Mouse (Mus musculus): ENCODE data around the gene Cbx7. TPM values are rescaled to one million over a fixed set of nuclear protein-coding genes. Genes with fewer than 3 reads are reported as not detected.
A peak's percentile ranks its signal among the peaks of the same experiment; 100 is the strongest.
"Not testable (repeated sequence)": the region's sequence is repeated elsewhere in the genome, so short reads cannot be mapped to it uniquely, and the experiment has no call there.

Cbx7 gene
- polyA plus RNA-seq, 1 experiment from 2014 or later = 5.0 TPM

DNA sequence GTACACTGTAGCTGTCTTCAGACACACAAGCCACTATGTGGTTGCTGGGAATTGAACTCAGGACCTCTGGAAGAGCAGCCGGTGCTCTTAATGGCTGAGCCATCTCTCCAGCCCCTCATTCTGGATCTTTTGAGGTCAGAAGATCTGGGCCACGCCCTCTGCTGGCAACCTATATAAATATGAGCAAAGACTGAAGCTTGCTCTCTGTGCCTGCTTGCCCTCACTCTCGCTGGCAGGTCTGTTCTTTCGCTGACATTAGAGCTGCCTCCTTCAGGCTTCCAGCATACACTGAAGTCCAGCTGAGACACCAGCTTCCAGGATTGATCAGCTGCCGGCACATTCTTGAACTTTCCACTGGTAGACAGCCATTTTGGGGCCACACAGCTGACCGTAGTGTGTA lies 23.2 kb downstream of the Cbx7 start:
- Histone ChIP-seq H3K27ac (ENCODE audit: low read depth, low read length) (no peak overlapping the region), H3K9ac (replicated peaks; ENCODE audit: low read depth, low read length) (no peak overlapping the region), H3K36me3 (ENCODE audit: control insufficient read depth, insufficient read depth, low read length) (no peaks in the 10 kb centered on the region), H3K27me3 (ENCODE audit: control insufficient read depth, insufficient read depth, low read length) (no peaks in the 10 kb centered on the region), H3K4me1 (ENCODE audit: control insufficient read depth, insufficient read depth, low read length) (peaks cover 15% of the 10 kb centered on the region), H3K4me3 (ENCODE audit: low read depth, low read length) (no peak overlapping the region), H3K9me3 (ENCODE audit: control insufficient read depth, low read length) (no peaks in the 10 kb centered on the region), H3K4me2 (ENCODE audit: low read depth, low read length) (no peak overlapping the region)
- no peak for ATAC-seq (ENCODE audit: low read depth)
- WGBS = 79% methylated on average over 6 of the region's 6 CpGs

- WGBS = 64% methylated on average over 9 of the region's 9 CpGs
- Histone ChIP-seq H3K27me3 (ENCODE audit: control insufficient read depth, insufficient read depth, low read length) (no peaks in the 10 kb centered on the region), H3K9me3 (ENCODE audit: control insufficient read depth, low read length) (no peaks in the 10 kb centered on the region), H3K36me3 (ENCODE audit: control insufficient read depth, insufficient read depth, low read length) (no peaks in the 10 kb centered on the region), H3K4me2 (ENCODE audit: low read depth, low read length) (no peak overlapping the region), H3K9ac (replicated peaks; ENCODE audit: low read depth, low read length) (no peak overlapping the region), H3K4me3 (ENCODE audit: low read depth, low read length) (no peak overlapping the region), H3K27ac (ENCODE audit: low read depth, low read length) (no peak overlapping the region), H3K4me1 (ENCODE audit: control insufficient read depth, insufficient read depth, low read length) (peaks cover 15% of the 10 kb centered on the region)
- no peak for ATAC-seq (ENCODE audit: low read depth)
Measured at GRCm38 (mm10) chr15:79946790-79947189, 24.1 kb downstream of the Cbx7 start.

DNA sequence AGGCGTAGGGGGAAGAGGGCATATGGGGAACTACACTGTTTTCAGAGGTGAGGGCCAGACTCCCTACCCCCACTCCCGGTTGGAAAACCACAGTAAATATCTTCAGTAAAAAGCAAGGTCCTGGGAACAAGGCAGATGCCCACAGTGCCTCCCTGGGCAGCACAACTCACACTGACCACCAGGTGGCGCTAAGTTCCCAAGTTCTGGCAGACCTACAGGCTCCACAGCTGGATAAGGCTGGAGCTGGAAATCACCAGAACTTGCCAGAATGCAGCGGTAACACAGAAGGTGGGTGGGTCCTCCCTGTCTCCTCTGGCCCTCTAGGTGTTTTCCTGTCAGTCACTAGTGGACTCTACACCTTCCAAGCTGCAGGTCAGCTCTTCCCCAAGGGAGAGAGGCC lies 24.9 kb downstream of the Cbx7 start:
- Histone ChIP-seq H3K27me3 (ENCODE audit: control insufficient read depth, insufficient read depth, low read length) (no peaks in the 10 kb centered on the region), H3K4me3 (ENCODE audit: low read depth, low read length) (no peak overlapping the region), H3K9ac (replicated peaks; ENCODE audit: low read depth, low read length) (no peak overlapping the region), H3K27ac (ENCODE audit: low read depth, low read length) (no peak overlapping the region), H3K9me3 (ENCODE audit: control insufficient read depth, low read length) (no peaks in the 10 kb centered on the region), H3K4me1 (ENCODE audit: control insufficient read depth, insufficient read depth, low read length) (peaks cover 10% of the 10 kb centered on the region), H3K4me2 (ENCODE audit: low read depth, low read length) (no peak overlapping the region), H3K36me3 (ENCODE audit: control insufficient read depth, insufficient read depth, low read length) (no peaks in the 10 kb centered on the region)
- ATAC-seq (ENCODE audit: low read depth) = peak; percentile 82; the same call in 1 of the 2 replicates
- WGBS = 14% methylated on average over 4 of the region's 4 CpGs

- 90% methylated on average over 5 of the region's 5 CpGs for WGBS
- peaks cover 6% of the 10 kb centered on the region for H3K4me1 ChIP-seq (ENCODE audit: control insufficient read depth, insufficient read depth, low read length)
- no peak overlapping the region for H3K27ac ChIP-seq (ENCODE audit: low read depth, low read length)
- H3K9ac ChIP-seq (replicated peaks; ENCODE audit: low read depth, low read length) = no peak overlapping the region
- H3K36me3 ChIP-seq (ENCODE audit: control insufficient read depth, insufficient read depth, low read length) = no peaks in the 10 kb centered on the region
- no peaks in the 10 kb centered on the region for H3K27me3 ChIP-seq (ENCODE audit: control insufficient read depth, insufficient read depth, low read length)
- H3K4me3 ChIP-seq (ENCODE audit: low read depth, low read length) = no peak overlapping the region
- H3K4me2 ChIP-seq (ENCODE audit: low read depth, low read length) = no peak overlapping the region
- ATAC-seq (ENCODE audit: low read depth) = no peak
- no peaks in the 10 kb centered on the region for H3K9me3 ChIP-seq (ENCODE audit: control insufficient read depth, low read length)
Measured at GRCm38 (mm10) chr15:79944948-79945347, 26.0 kb downstream of the Cbx7 start.

- Histone ChIP-seq H3K27me3 (ENCODE audit: control insufficient read depth, insufficient read depth, low read length) (no peaks in the 10 kb centered on the region), H3K4me2 (ENCODE audit: low read depth, low read length) (no peak overlapping the region), H3K4me3 (ENCODE audit: low read depth, low read length) (no peak overlapping the region), H3K36me3 (ENCODE audit: control insufficient read depth, insufficient read depth, low read length) (no peaks in the 10 kb centered on the region), H3K9ac (replicated peaks; ENCODE audit: low read depth, low read length) (no peak overlapping the region), H3K27ac (ENCODE audit: low read depth, low read length) (no peak overlapping the region), H3K4me1 (ENCODE audit: control insufficient read depth, insufficient read depth, low read length) (no peaks in the 10 kb centered on the region), H3K9me3 (ENCODE audit: control insufficient read depth, low read length) (no peaks in the 10 kb centered on the region)
- WGBS = 82% methylated on average over 3 of the region's 3 CpGs
- ATAC-seq (ENCODE audit: low read depth) = no peak
Measured at GRCm38 (mm10) chr15:79943584-79943983, 27.3 kb downstream of the Cbx7 start.

GRCm38 (mm10) chr15:79942541-79942940 lies 28.4 kb downstream of the Cbx7 start:
- no peak overlapping the region for H3K4me3 ChIP-seq (ENCODE audit: low read depth, low read length)
- H3K4me2 ChIP-seq (ENCODE audit: low read depth, low read length) = no peak overlapping the region
- 60% methylated on average over 6 of the region's 6 CpGs for WGBS
- H3K27me3 ChIP-seq (ENCODE audit: control insufficient read depth, insufficient read depth, low read length) = no peaks in the 10 kb centered on the region
- H3K4me1 ChIP-seq (ENCODE audit: control insufficient read depth, insufficient read depth, low read length) = no peaks in the 10 kb centered on the region
- no peak overlapping the region for H3K9ac ChIP-seq (replicated peaks; ENCODE audit: low read depth, low read length)
- H3K9me3 ChIP-seq (ENCODE audit: control insufficient read depth, low read length) = no peaks in the 10 kb centered on the region
- no peaks in the 10 kb centered on the region for H3K36me3 ChIP-seq (ENCODE audit: control insufficient read depth, insufficient read depth, low read length)
- H3K27ac ChIP-seq (ENCODE audit: low read depth, low read length) = no peak overlapping the region
- no peak for ATAC-seq (ENCODE audit: low read depth)

GRCm38 (mm10) chr15:79940932-79941331 lies 30.0 kb downstream of the Cbx7 start:
- 27% methylated on average over 8 of the region's 8 CpGs for WGBS
- Histone ChIP-seq H3K4me2 (ENCODE audit: low read depth, low read length) (no peak overlapping the region), H3K27ac (ENCODE audit: low read depth, low read length) (no peak overlapping the region), H3K4me1 (ENCODE audit: control insufficient read depth, insufficient read depth, low read length) (no peaks in the 10 kb centered on the region), H3K36me3 (ENCODE audit: control insufficient read depth, insufficient read depth, low read length) (no peaks in the 10 kb centered on the region), H3K4me3 (ENCODE audit: low read depth, low read length) (no peak overlapping the region), H3K9me3 (ENCODE audit: control insufficient read depth, low read length) (no peaks in the 10 kb centered on the region), H3K27me3 (ENCODE audit: control insufficient read depth, insufficient read depth, low read length) (no peaks in the 10 kb centered on the region), H3K9ac (replicated peaks; ENCODE audit: low read depth, low read length) (no peak overlapping the region)
- no peak for ATAC-seq (ENCODE audit: low read depth)

DNA sequence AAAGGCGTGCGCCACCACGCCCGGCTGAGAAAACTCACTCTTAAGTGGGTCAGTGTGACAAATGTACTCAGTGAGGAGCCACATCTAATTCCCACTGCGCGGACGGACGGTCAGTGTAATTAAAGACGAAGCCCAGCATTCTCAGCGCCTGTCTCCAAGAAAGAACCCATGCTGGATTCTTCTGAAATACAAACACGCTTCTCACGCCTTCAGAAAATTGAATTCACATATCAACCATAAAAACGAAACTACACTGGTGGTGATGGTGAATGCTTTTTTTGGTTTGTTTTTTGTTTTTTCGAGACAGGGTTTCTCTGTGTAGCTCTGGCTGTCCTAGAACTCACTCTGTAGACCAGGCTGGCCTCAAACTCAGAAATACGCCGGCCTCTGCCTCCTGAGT lies 31.0 kb downstream of the Cbx7 start:
- Histone ChIP-seq H3K4me2 (ENCODE audit: low read depth, low read length) (no peak overlapping the region), H3K27ac (ENCODE audit: low read depth, low read length) (no peak overlapping the region), H3K9me3 (ENCODE audit: control insufficient read depth, low read length) (no peaks in the 10 kb centered on the region), H3K4me1 (ENCODE audit: control insufficient read depth, insufficient read depth, low read length) (no peaks in the 10 kb centered on the region), H3K27me3 (ENCODE audit: control insufficient read depth, insufficient read depth, low read length) (no peaks in the 10 kb centered on the region), H3K4me3 (ENCODE audit: low read depth, low read length) (no peak overlapping the region), H3K36me3 (ENCODE audit: control insufficient read depth, insufficient read depth, low read length) (no peaks in the 10 kb centered on the region), H3K9ac (replicated peaks; ENCODE audit: low read depth, low read length) (no peak overlapping the region)
- WGBS = 83% methylated on average over 16 of the region's 16 CpGs
- no peak for ATAC-seq (ENCODE audit: low read depth)

GRCm38 (mm10) chr15:79939501-79939900 lies 31.4 kb downstream of the Cbx7 start:
- 87% methylated on average over 4 of the region's 7 CpGs for WGBS
- not testable (repeated sequence) for H3K27me3 ChIP-seq (ENCODE audit: control insufficient read depth, insufficient read depth, low read length); H3K4me3 ChIP-seq (ENCODE audit: low read depth, low read length); H3K4me1 ChIP-seq (ENCODE audit: control insufficient read depth, insufficient read depth, low read length); H3K4me2 ChIP-seq (ENCODE audit: low read depth, low read length); H3K27ac ChIP-seq (ENCODE audit: low read depth, low read length); H3K36me3 ChIP-seq (ENCODE audit: control insufficient read depth, insufficient read depth, low read length); H3K9me3 ChIP-seq (ENCODE audit: control insufficient read depth, low read length); ATAC-seq (ENCODE audit: low read depth); H3K9ac ChIP-seq (replicated peaks; ENCODE audit: low read depth, low read length)

DNA sequence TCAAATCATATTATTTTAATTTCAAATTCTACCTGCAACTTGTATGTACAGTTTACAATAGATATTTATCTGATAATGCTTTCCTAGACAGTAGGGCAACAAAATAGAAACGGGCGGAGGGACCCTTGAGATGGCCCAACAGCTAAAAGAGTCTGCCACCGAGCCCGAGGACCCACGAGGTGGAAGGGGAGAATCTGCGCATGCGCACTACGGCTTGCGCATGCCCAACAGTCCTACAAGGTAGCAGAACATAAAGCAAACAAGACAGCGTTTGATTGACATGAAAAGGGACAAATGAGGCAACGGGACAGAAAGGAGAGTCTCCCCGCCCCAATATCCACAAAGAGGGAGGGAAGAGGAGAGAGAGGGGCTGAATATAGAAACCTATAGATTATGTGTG lies 31.9 kb downstream of the Cbx7 start:
- Histone ChIP-seq H3K4me1 (ENCODE audit: control insufficient read depth, insufficient read depth, low read length) (0 out of 2 replicates have a peak, but pooled peaks cover 3% of the 10 kb centered on the region), H3K4me2 (ENCODE audit: low read depth, low read length) (no peak overlapping the region)
- 93% methylated on average over 12 of the region's 12 CpGs for WGBS

More for the DNA sequence above, 31.9 kb downstream of the Cbx7 start:
- no peaks in the 10 kb centered on the region for H3K9me3 ChIP-seq (ENCODE audit: control insufficient read depth, low read length)
- no peak overlapping the region for H3K9ac ChIP-seq (replicated peaks; ENCODE audit: low read depth, low read length)
- no peak for ATAC-seq (ENCODE audit: low read depth)
- no peaks in the 10 kb centered on the region for H3K36me3 ChIP-seq (ENCODE audit: control insufficient read depth, insufficient read depth, low read length)
- no peak overlapping the region for H3K4me3 ChIP-seq (ENCODE audit: low read depth, low read length)
- no peaks in the 10 kb centered on the region for H3K27me3 ChIP-seq (ENCODE audit: control insufficient read depth, insufficient read depth, low read length)
- no peak overlapping the region for H3K27ac ChIP-seq (ENCODE audit: low read depth, low read length)

Measured in neural tube, embryonic 14.5 days (tissue).